Mouse (Mus musculus) heart, postnatal 14 days (tissue): ENCODE results near the gene Gpatch2. TPM values are rescaled to one million over a fixed set of nuclear protein-coding genes. Genes with fewer than 3 reads are reported as not detected.

Experiments
- DNase-seq, 2 experiments: peaks; one replicate each; pipeline ENCODE4 v3.0.0; 2021 to 2022
- intact Hi-C: fragments of 180-260 bp; cut with DNase I; formaldehyde crosslinking; loops from one replicate; pipeline ENCODE4 v1.15.1; 2025
- total RNA-seq, 2 experiments: library from RNA; stranded (reverse); gene quantifications; 2 replicates each; pipeline ENCODE4 v1.2.3; 2021

Gene Gpatch2
- total RNA-seq, 2 experiments from 2014 or later = 13.1 to 14.0 TPM

GRCm38 (mm10) chr1:187241329-187241728, 26.0 kb downstream of the Gpatch2 start:
- intact Hi-C loops = no loop called here
- no peak for DNase-seq

- DNase-seq = no peak
- intact Hi-C loops = no loop called here
Measured at GRCm38 (mm10) chr1:187244734-187245133, 29.4 kb downstream of the Gpatch2 start.

- intact Hi-C loops = no loop called here
- DNase-seq = no peak
Measured at GRCm38 (mm10) chr1:187250741-187251262, 35.5 kb downstream of the Gpatch2 start.

GRCm38 (mm10) chr1:187258756-187259155, 43.4 kb downstream of the Gpatch2 start:
- DNase-seq = no peak
- intact Hi-C loops = no loop called here

- intact Hi-C loops = no loop called here
Measured at GRCm38 (mm10) chr1:187267601-187268000, 52.3 kb downstream of the Gpatch2 start.

GRCm38 (mm10) chr1:187270318-187271247, 55.3 kb downstream of the Gpatch2 start:
- intact Hi-C loops = no loop called here
- DNase-seq = peak; percentile 11 to 15

More at GRCm38 (mm10) chr1:187267601-187268000, 52.3 kb downstream of the Gpatch2 start:
- DNase-seq = no peak

GRCm38 (mm10) chr1:187277324-187277723, 62.0 kb downstream of the Gpatch2 start:
- intact Hi-C loops = no loop called here

GRCm38 (mm10) chr1:187278472-187278871, 63.2 kb downstream of the Gpatch2 start:
- no peak for DNase-seq
- intact Hi-C loops = no loop called here

More at GRCm38 (mm10) chr1:187277324-187277723, 62.0 kb downstream of the Gpatch2 start:
- no peak for DNase-seq

GRCm38 (mm10) chr1:187279776-187280175, 64.5 kb downstream of the Gpatch2 start:
- intact Hi-C loops = no loop called here

GRCm38 (mm10) chr1:187282321-187282720, 67.0 kb downstream of the Gpatch2 start:
- DNase-seq = no peak
- intact Hi-C loops = no loop called here

More at GRCm38 (mm10) chr1:187279776-187280175, 64.5 kb downstream of the Gpatch2 start:
- DNase-seq = no peak

GRCm38 (mm10) chr1:187282804-187283203, 67.5 kb downstream of the Gpatch2 start:
- DNase-seq = peak in 1 of 2 experiments; percentile 24
- intact Hi-C loops = no loop called here

GRCm38 (mm10) chr1:187285735-187286134, 70.4 kb downstream of the Gpatch2 start:
- intact Hi-C loops = no loop called here
- DNase-seq = peak in 1 of 2 experiments; percentile 12

- no peak for DNase-seq
- intact Hi-C loops = no loop called here
Measured at GRCm38 (mm10) chr1:187286411-187286810, 71.1 kb downstream of the Gpatch2 start.

GRCm38 (mm10) chr1:187286924-187287323, 71.6 kb downstream of the Gpatch2 start:
- DNase-seq = no peak
- intact Hi-C loops = no loop called here

- no peak for DNase-seq
- intact Hi-C loops = no loop called here
Measured at GRCm38 (mm10) chr1:187290186-187290585, 74.9 kb downstream of the Gpatch2 start.

- no peak for DNase-seq
- intact Hi-C loops = no loop called here
Measured at GRCm38 (mm10) chr1:187291480-187292394, 76.4 kb downstream of the Gpatch2 start.

GRCm38 (mm10) chr1:187292395-187292749, 77.1 kb downstream of the Gpatch2 start:
- no peak for DNase-seq
- intact Hi-C loops = no loop called here

- intact Hi-C loops = no loop called here
- DNase-seq = no peak
Measured at GRCm38 (mm10) chr1:187293233-187293632, 77.9 kb downstream of the Gpatch2 start.

GRCm38 (mm10) chr1:187294522-187294921, 79.2 kb downstream of the Gpatch2 start:
- DNase-seq = no peak
- intact Hi-C loops = no loop called here

- intact Hi-C loops = no loop called here
- no peak for DNase-seq
Measured at GRCm38 (mm10) chr1:187295038-187295559, 79.8 kb downstream of the Gpatch2 start.
